Mouse (Mus musculus): ENCODE measurements at regions not wholly inside any gene's neighbourhood (a gene's known extent, or its start where the extent isn't known, plus 50 kb on each side); places are given as distances from the start of the nearest gene placed in this dataset.
A peak's percentile ranks its signal among the peaks of the same experiment; 100 is the strongest.

- Histone ChIP-seq H3K4me3 (replicated peaks; ENCODE audit: insufficient read depth, low read depth, low read length) (no peak overlapping the region), H3K27me3 (ENCODE audit: control insufficient read depth, insufficient read depth, low read length) (no peaks in the 10 kb centered on the region), H3K4me1 (ENCODE audit: control insufficient read depth, insufficient read depth, low read length) (no peaks in the 10 kb centered on the region), H3K27ac (ENCODE audit: insufficient read depth, low read length) (no peak overlapping the region)
- DNase-seq: no peak
- 98% methylated on average over 2 of the region's 2 CpGs for WGBS
- no peak for TF ChIP-seq POLR2A (IDR thresholded peaks at IDR 0.05; ENCODE audit: borderline replicate concordance, insufficient read depth, low read length)
- no peak for TF ChIP-seq CTCF (IDR thresholded peaks at IDR 0.05; ENCODE audit: borderline replicate concordance, insufficient read depth, low read depth, low read length)
Measured at GRCm38 (mm10) chr16:63967407-63967806, 103.4 kb upstream of the Epha3 start.

GRCm38 (mm10) chr16:63960786-63961185, 96.8 kb upstream of the Epha3 start:
- no peak for DNase-seq
- Histone ChIP-seq H3K27me3 (ENCODE audit: control insufficient read depth, insufficient read depth, low read length) (no peaks in the 10 kb centered on the region), H3K27ac (ENCODE audit: insufficient read depth, low read length) (no peak overlapping the region), H3K4me3 (replicated peaks; ENCODE audit: insufficient read depth, low read depth, low read length) (no peak overlapping the region), H3K4me1 (ENCODE audit: control insufficient read depth, insufficient read depth, low read length) (no peaks in the 10 kb centered on the region)
- TF ChIP-seq POLR2A (IDR thresholded peaks at IDR 0.05; ENCODE audit: borderline replicate concordance, insufficient read depth, low read length) (no peak), CTCF (IDR thresholded peaks at IDR 0.05; ENCODE audit: borderline replicate concordance, insufficient read depth, low read depth, low read length) (no peak)
- WGBS: 73% methylated on average over 1 of the region's 1 CpGs

- no peaks in the 10 kb centered on the region for H3K4me1 ChIP-seq (ENCODE audit: control insufficient read depth, insufficient read depth, low read length)
- no peak overlapping the region for H3K27ac ChIP-seq (ENCODE audit: insufficient read depth, low read length)
- TF ChIP-seq CTCF (IDR thresholded peaks at IDR 0.05; ENCODE audit: borderline replicate concordance, insufficient read depth, low read depth, low read length) (no peak), POLR2A (IDR thresholded peaks at IDR 0.05; ENCODE audit: borderline replicate concordance, insufficient read depth, low read length) (no peak)
- 30% methylated on average over 6 of the region's 6 CpGs for WGBS
- H3K4me3 ChIP-seq (replicated peaks; ENCODE audit: insufficient read depth, low read depth, low read length): no peak overlapping the region
- DNase-seq: no peak
- H3K27me3 ChIP-seq (ENCODE audit: control insufficient read depth, insufficient read depth, low read length): no peaks in the 10 kb centered on the region
Measured at GRCm38 (mm10) chr16:63958154-63958553, 94.2 kb upstream of the Epha3 start.

- H3K4me1 ChIP-seq (ENCODE audit: control insufficient read depth, insufficient read depth, low read length): peaks cover 6% of the 10 kb centered on the region; the same call in 1 of the 2 replicates
- TF ChIP-seq CTCF (IDR thresholded peaks at IDR 0.05; ENCODE audit: borderline replicate concordance, insufficient read depth, low read depth, low read length): no peak
- no peak for TF ChIP-seq POLR2A (IDR thresholded peaks at IDR 0.05; ENCODE audit: borderline replicate concordance, insufficient read depth, low read length)
- H3K27ac ChIP-seq (ENCODE audit: insufficient read depth, low read length): no peak overlapping the region
- 11% methylated on average over 3 of the region's 3 CpGs for WGBS
- H3K27me3 ChIP-seq (ENCODE audit: control insufficient read depth, insufficient read depth, low read length): no peaks in the 10 kb centered on the region
- peak; percentile 66 to 86 for DNase-seq
- no peak overlapping the region for H3K4me3 ChIP-seq (replicated peaks; ENCODE audit: insufficient read depth, low read depth, low read length)
Measured at GRCm38 (mm10) chr16:63925195-63925594, 61.2 kb upstream of the Epha3 start.

GRCm38 (mm10) chr16:63921146-63921545, 57.2 kb upstream of the Epha3 start:
- no peak overlapping the region for H3K27ac ChIP-seq (ENCODE audit: insufficient read depth, low read length)
- peaks cover 6% of the 10 kb centered on the region; the same call in 1 of the 2 replicates for H3K4me1 ChIP-seq (ENCODE audit: control insufficient read depth, insufficient read depth, low read length)
- H3K4me3 ChIP-seq (replicated peaks; ENCODE audit: insufficient read depth, low read depth, low read length): no peak overlapping the region
- DNase-seq: no peak
- WGBS: 59% methylated on average over 7 of the region's 7 CpGs
- TF ChIP-seq CTCF (IDR thresholded peaks at IDR 0.05; ENCODE audit: borderline replicate concordance, insufficient read depth, low read depth, low read length) (no peak), POLR2A (IDR thresholded peaks at IDR 0.05; ENCODE audit: borderline replicate concordance, insufficient read depth, low read length) (no peak)
- no peaks in the 10 kb centered on the region for H3K27me3 ChIP-seq (ENCODE audit: control insufficient read depth, insufficient read depth, low read length)

All from cerebellum, adult 2 months (tissue).